Mouse (Mus musculus) embryonic fibroblast, embryonic 13.5 days (primary cell): Measurements from ENCODE around the gene Fam120a.

Source experiments
- CTCF ChIP-seq: IDR thresholded peaks from 2 replicates; pipeline ENCODE4 v1.5.1; 2011; ENCODE audit warnings: mild to moderate bottlenecking, control low read depth, low read length, moderate library complexity, borderline replicate concordance; ENCODE audit not compliant: insufficient read depth
- POLR2A ChIP-seq: IDR thresholded peaks from 2 replicates; pipeline ENCODE4 v1.6.1; 2011; ENCODE audit warnings: low read depth, mild to moderate bottlenecking, control low read depth, low read length, moderate library complexity

DNA sequence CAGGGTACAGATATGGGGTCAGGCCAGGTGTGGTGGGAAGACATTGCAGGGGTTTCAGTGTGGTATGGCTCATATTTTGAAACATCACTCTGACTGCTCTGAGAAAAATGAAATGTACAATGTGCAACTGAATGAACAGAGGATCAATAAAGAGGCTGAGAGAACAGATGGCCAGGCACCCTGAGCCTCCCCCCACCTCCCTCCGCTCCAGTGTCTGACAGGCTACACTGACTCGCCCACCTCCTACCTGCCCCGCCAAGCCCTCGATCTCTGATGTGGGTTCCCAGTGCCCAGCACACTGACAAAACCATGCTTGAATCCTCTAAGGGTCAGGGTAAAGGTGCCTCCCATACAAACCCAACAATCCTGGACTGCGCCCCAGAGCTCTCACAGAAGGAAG is 36.6 kb downstream of the Fam120a start:
- TF ChIP-seq CTCF (no peak), POLR2A (no peak)
